ENCODE assay signal across 8 mouse cellular contexts in genomic region chr15:103255169-103255568, GRCm38 (mm10). TPM values are rescaled to one million over a fixed set of nuclear protein-coding genes. Genes with fewer than 3 reads are reported as not detected.
DNase-seq lines count a peak whose midpoint lies in the region; ATAC-seq and TF ChIP-seq lines count a peak whose summit lies in the region.

No protein-coding gene starts in this region.

- no peaks in the 10 kb centered on the region for H3K9me3 ChIP-seq in embryonic facial prominence, embryonic 13.5 days
- no peaks in the 10 kb centered on the region for H3K9me3 ChIP-seq in limb, embryonic 10.5 days (replicated peaks)

- under 1% methylated on average over 25 of the region's 25 CpGs for WGBS in embryonic facial prominence, embryonic 13.5 days
- WGBS in limb, embryonic 10.5 days, result 1% methylated on average over 25 of the region's 25 CpGs

- peak overlapping the region; percentile 78 for H3K9ac ChIP-seq in embryonic facial prominence, embryonic 13.5 days

- H3K4me1 ChIP-seq in embryonic facial prominence, embryonic 13.5 days, result peaks cover 29% of the 10 kb centered on the region
- H3K4me1 ChIP-seq in limb, embryonic 10.5 days, result peaks cover 31% of the 10 kb centered on the region

- DNase-seq in layer of hippocampus, adult 2 months (ENCODE audit: low spot score in 2 of 2), result no peak
- DNase-seq in layer of hippocampus, postnatal 36 days, result no peak
- peak; percentile 26 to 36 for DNase-seq in heart, postnatal 36 days
- DNase-seq in limb, embryonic 10.5 days (ENCODE audit: low spot score), result peak; percentile 62
- peak; percentile 54 to 67 for DNase-seq in spleen, postnatal 36 days (ENCODE audit: low spot score in 2 of 2)
- no peak for DNase-seq in layer of hippocampus, adult 11-12 months (ENCODE audit: low spot score)

- peak overlapping the region; percentile 43 for H3K4me3 ChIP-seq in layer of hippocampus, adult 2 months
- peak overlapping the region; percentile 48 for H3K4me3 ChIP-seq in embryonic facial prominence, embryonic 13.5 days
- peak overlapping the region; percentile 60 for H3K4me3 ChIP-seq in limb, embryonic 10.5 days

- ATAC-seq in embryonic facial prominence, embryonic 13.5 days (ENCODE audit: insufficient number of reproducible peaks, insufficient read depth, low FRiP score, low TSS enrichment, low read depth), result peak; percentile 56; the same call in 1 of the 2 replicates
- peak; percentile 19 for ATAC-seq in megakaryocyte-erythroid progenitor cell, adult 5-6 weeks (replicated peaks; ENCODE audit: low FRiP score, low TSS enrichment, poor library complexity, severe bottlenecking)

- TF ChIP-seq CTCF in layer of hippocampus, adult 2 months (conservative IDR thresholded peaks at IDR 0.05), result peak; percentile 47

- H3K27me3 ChIP-seq in embryonic facial prominence, embryonic 13.5 days, result peaks cover 5% of the 10 kb centered on the region; the same call in 1 of the 2 replicates
- peaks cover 23% of the 10 kb centered on the region for H3K27me3 ChIP-seq in limb, embryonic 10.5 days (ENCODE audit: low read depth, poor library complexity, severe bottlenecking)

- H3K36me3 ChIP-seq in embryonic facial prominence, embryonic 13.5 days, result no peaks in the 10 kb centered on the region
- H3K36me3 ChIP-seq in limb, embryonic 10.5 days, result peaks cover 9% of the 10 kb centered on the region; the same call in 1 of the 2 replicates

- intact Hi-C loops in heart, postnatal 36 days (cut with DNase I), result no loop called here

- no peak overlapping the region for H3K27ac ChIP-seq in layer of hippocampus, adult 2 months
- no peak overlapping the region for H3K27ac ChIP-seq in embryonic facial prominence, embryonic 13.5 days
- peak overlapping the region; percentile 86 for H3K27ac ChIP-seq in limb, embryonic 10.5 days

- peak overlapping the region; percentile 91 for H3K4me2 ChIP-seq in embryonic facial prominence, embryonic 13.5 days

RNA-seq across cellular contexts. Expression of gene Nfe2, which starts 3.0 kb away (rescaled TPM):
- total RNA-seq in layer of hippocampus, adult 2 months (2021), result not detected
- total RNA-seq in layer of hippocampus, postnatal 36 days (2021), result under 1 TPM in 1 of 2 experiments, not detected in 1; 0.23 TPM
- polyA plus RNA-seq in embryonic facial prominence, embryonic 13.5 days (2015; fragmentation: Nextera tagmentation; extraction: Ambion mirVana), result 2.4 and 2.9 TPM in 2 replicates
- total RNA-seq in heart, postnatal 36 days (2021), result under 1 TPM; 0.67 to 0.73 TPM
- 5.9 and 6.1 TPM in 2 replicates for polyA plus RNA-seq in limb, embryonic 10.5 days (2016; fragmentation: Nextera tagmentation; extraction: Ambion mirVana)
- 145 and 147 TPM in 2 replicates for total RNA-seq in megakaryocyte-erythroid progenitor cell, adult 5-6 weeks (2014; fragmentation: Nextera tagmentation)
- total RNA-seq in megakaryocyte-erythroid progenitor cell, adult 5-6 weeks (2017), result 124 and 142 TPM in 2 replicates

RNA-seq across cellular contexts. Expression of gene Hnrnpa1, which starts 14.9 kb away (rescaled TPM):
- total RNA-seq in layer of hippocampus, adult 2 months (2021), result 100 to 1,000 TPM; 256 to 265 TPM
- 100 to 1,000 TPM; 257 to 272 TPM for total RNA-seq in layer of hippocampus, postnatal 36 days (2021)
- 1,090 and 1,133 TPM in 2 replicates for polyA plus RNA-seq in embryonic facial prominence, embryonic 13.5 days (2015; fragmentation: Nextera tagmentation; extraction: Ambion mirVana)
- total RNA-seq in heart, postnatal 36 days (2021), result 100 to 1,000 TPM; 140 to 154 TPM
- 1,775 and 1,966 TPM in 2 replicates for polyA plus RNA-seq in limb, embryonic 10.5 days (2016; fragmentation: Nextera tagmentation; extraction: Ambion mirVana)
- total RNA-seq in megakaryocyte-erythroid progenitor cell, adult 5-6 weeks (2014; fragmentation: Nextera tagmentation), result 845 and 937 TPM in 2 replicates
- total RNA-seq in megakaryocyte-erythroid progenitor cell, adult 5-6 weeks (2017), result 2,161 and 2,727 TPM in 2 replicates

RNA-seq across cellular contexts. Expression of gene Cbx5, which starts 15.6 kb away (rescaled TPM):
- total RNA-seq in layer of hippocampus, adult 2 months (2021), result 100 to 1,000 TPM; 179 to 187 TPM
- 100 to 1,000 TPM; 188 to 189 TPM for total RNA-seq in layer of hippocampus, postnatal 36 days (2021)
- polyA plus RNA-seq in embryonic facial prominence, embryonic 13.5 days (2015; fragmentation: Nextera tagmentation; extraction: Ambion mirVana), result 137 and 142 TPM in 2 replicates
- 10 to 100 TPM; 54.2 to 58.7 TPM for total RNA-seq in heart, postnatal 36 days (2021)
- polyA plus RNA-seq in limb, embryonic 10.5 days (2016; fragmentation: Nextera tagmentation; extraction: Ambion mirVana), result 191 and 215 TPM in 2 replicates
- total RNA-seq in megakaryocyte-erythroid progenitor cell, adult 5-6 weeks (2014; fragmentation: Nextera tagmentation), result 151 and 165 TPM in 2 replicates
- 183 and 300 TPM in 2 replicates for total RNA-seq in megakaryocyte-erythroid progenitor cell, adult 5-6 weeks (2017)

RNA-seq across cellular contexts. Expression of gene Copz1, which starts 17.3 kb away (rescaled TPM):
- 10 to 100 TPM; 91.0 to 96.2 TPM for total RNA-seq in layer of hippocampus, adult 2 months (2021)
- 100 to 1,000 TPM in 1 of 2 experiments, 10 to 100 TPM in 1; 93.2 to 103 TPM for total RNA-seq in layer of hippocampus, postnatal 36 days (2021)
- polyA plus RNA-seq in embryonic facial prominence, embryonic 13.5 days (2015; fragmentation: Nextera tagmentation; extraction: Ambion mirVana), result 254 and 287 TPM in 2 replicates
- 10 to 100 TPM; 56.6 to 56.9 TPM for total RNA-seq in heart, postnatal 36 days (2021)
- polyA plus RNA-seq in limb, embryonic 10.5 days (2016; fragmentation: Nextera tagmentation; extraction: Ambion mirVana), result 305 and 309 TPM in 2 replicates
- 218 and 249 TPM in 2 replicates for total RNA-seq in megakaryocyte-erythroid progenitor cell, adult 5-6 weeks (2014; fragmentation: Nextera tagmentation)
- total RNA-seq in megakaryocyte-erythroid progenitor cell, adult 5-6 weeks (2017), result 53.9 and 91.2 TPM in 2 replicates

RNA-seq across cellular contexts. Expression of gene Gpr84, which starts 55.2 kb away (rescaled TPM):
- under 1 TPM; 0.61 to 0.81 TPM for total RNA-seq in layer of hippocampus, adult 2 months (2021)
- under 1 TPM; 0.25 to 0.66 TPM for total RNA-seq in layer of hippocampus, postnatal 36 days (2021)
- 0.54 and 0.62 TPM in 2 replicates for polyA plus RNA-seq in embryonic facial prominence, embryonic 13.5 days (2015; fragmentation: Nextera tagmentation; extraction: Ambion mirVana)
- not detected for total RNA-seq in heart, postnatal 36 days (2021)
- 0.28 and 0.30 TPM in 2 replicates for polyA plus RNA-seq in limb, embryonic 10.5 days (2016; fragmentation: Nextera tagmentation; extraction: Ambion mirVana)
- 0.49 TPM in 1 of 2 replicates, not detected in the other for total RNA-seq in megakaryocyte-erythroid progenitor cell, adult 5-6 weeks (2014; fragmentation: Nextera tagmentation)
- total RNA-seq in megakaryocyte-erythroid progenitor cell, adult 5-6 weeks (2017), result 0.34 and 1.3 TPM in 2 replicates

Comparison
In these comparisons a context has a peak if more than half of its experiments do, and no peak if none do; other contexts are left out.
1. DNase-seq: peak in heart, postnatal 36 days (2 of 2), limb, embryonic 10.5 days (single experiment) and spleen, postnatal 36 days (2 of 2); none in layer of hippocampus, adult 2 months (0 of 2), layer of hippocampus, postnatal 36 days (0 of 2) and layer of hippocampus, adult 11-12 months (single experiment).
2. RNA of gene Nfe2, which starts 3.0 kb away (total RNA-seq): 124 to 147 TPM in megakaryocyte-erythroid progenitor cell, adult 5-6 weeks; 0.67 to 0.73 TPM in heart, postnatal 36 days, 0.23 TPM in layer of hippocampus, postnatal 36 days and not detected in layer of hippocampus, adult 2 months; every median in the first group is over 10 times any median in the second.
3. Peak in every context shown above with its lines, with median percentiles within 50 percentile points of each other: H3K4me3 ChIP-seq.